Mouse (Mus musculus): ENCODE measurements around the gene Zfp423.

GRCm38 (mm10) chr8:87934175-87934574 is 25.2 kb downstream of the Zfp423 start:
- no peak for TF ChIP-seq EP300 (IDR thresholded peaks at IDR 0.05)
- TF ChIP-seq CTCF (IDR thresholded peaks at IDR 0.05): no peak

Measured in lung, postnatal 0 days (tissue).